Mouse (Mus musculus) adrenal gland, postnatal 25 days (tissue): ENCODE measurements around the gene Ankrd28. TPM values are rescaled to one million over a fixed set of nuclear protein-coding genes. Genes with fewer than 3 reads are reported as not detected.
"Not testable (repeated sequence)": the region's sequence is repeated elsewhere in the genome, so short reads cannot be mapped to it uniquely, and the experiment has no call there.

Experiments
- DNase-seq: peaks from one replicate; pipeline ENCODE4 v3.0.0; 2021; ENCODE audit warnings: mixed read lengths
- long read RNA-seq: library from polyadenylated mRNA; stranded (forward); transcript quantifications from one replicate; pipeline ENCODE4 v2.0.0, GENCODE M21; 2021
- total RNA-seq: library from RNA; stranded (reverse); gene quantifications from 2 replicates; pipeline ENCODE4 v1.2.3, GENCODE M21; 2021

The Ankrd28 gene
- 20.6 and 25.6 TPM in 2 replicates for total RNA-seq
- long read RNA-seq, full-length matches to known transcripts = 2 of 10 reads
- long read RNA-seq, partial matches to known transcripts = 2 of 10 reads
- long read RNA-seq, other reads (novel, unspliced or antisense) = 6 of 10 reads

DNA sequence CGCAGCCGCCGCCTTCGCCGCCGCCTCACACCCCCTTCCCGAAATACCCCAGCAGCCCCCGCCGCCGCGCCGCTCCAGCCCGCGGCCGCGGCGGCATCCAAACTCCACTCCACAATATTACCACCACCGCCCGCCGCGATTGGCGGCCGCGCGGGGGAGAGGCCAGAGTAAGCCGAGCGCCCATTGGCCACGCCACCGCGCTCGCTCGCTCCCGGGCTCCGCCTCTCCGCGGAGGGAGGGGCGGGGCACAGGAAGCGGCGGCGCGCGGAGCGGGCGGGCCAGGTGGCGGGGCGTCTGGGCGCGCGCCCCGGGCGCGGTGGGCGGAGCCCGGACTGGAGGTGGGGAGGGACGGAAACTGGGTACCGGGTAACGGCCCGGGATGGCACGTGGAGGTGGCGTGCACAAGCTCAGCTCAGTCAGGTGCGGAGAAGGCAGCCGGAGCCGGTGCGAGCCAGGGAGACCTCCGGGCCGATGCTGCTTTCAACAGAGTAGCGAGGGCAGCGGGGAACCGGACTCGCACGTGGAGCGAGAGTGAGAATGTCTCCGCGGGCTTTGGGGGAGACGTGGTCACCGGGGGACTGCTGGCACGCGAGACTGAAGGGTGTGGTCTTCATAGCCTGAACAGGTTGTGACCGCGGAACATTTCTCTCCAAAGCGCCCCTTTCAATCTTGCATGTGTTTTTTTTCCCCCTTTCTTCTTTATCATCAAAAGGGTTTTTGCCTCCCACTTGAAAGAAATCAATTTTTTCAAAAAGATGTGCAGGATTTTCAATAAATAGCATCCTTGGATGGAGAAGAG lies at the start of gene Ankrd28:
Gene Ankrd28, minus strand, starts transcription at position 81 of the 799 bp plus-strand sequence.
- peak; percentile 97 for DNase-seq

DNA sequence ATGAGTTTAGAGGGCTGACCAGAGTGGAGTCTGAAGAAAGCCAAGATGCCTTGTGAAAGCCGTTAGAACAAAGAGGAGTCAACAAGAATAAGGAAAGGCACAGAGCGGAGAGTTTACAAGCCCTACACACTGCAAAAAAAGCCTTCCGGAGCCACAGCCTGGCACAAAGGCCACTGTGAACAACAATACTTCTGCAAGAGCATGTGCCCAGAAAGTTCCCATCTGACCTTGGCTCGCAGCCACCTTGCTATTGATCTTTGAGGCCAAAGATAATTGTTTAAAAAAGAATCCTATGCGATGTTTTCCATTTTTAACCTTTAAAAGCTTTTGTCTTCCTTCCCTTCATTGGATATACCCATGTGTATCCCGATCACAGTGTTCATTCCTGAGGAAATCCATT lies 49.0 kb upstream of the Ankrd28 start:
- peak; percentile 29 for DNase-seq

DNA sequence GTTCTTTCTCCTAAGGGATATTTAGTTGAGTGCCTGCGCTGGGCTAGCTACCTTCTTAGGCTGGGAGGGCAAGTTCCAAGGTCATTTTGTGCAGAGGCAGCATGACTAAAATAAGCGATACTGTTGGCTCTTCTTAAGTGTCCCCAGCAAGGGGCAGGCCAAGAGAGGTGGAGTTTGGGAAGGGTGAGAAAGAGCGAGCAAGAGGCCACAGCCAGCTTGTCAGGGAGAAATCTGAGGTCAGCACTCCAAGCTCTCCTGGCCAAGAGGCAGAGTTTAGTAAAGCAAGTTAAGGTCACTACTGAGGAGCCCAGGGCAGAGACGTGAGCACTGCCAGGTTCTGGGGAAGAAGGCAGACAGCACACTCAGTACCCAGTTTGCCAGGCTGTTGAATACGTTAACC lies 41.7 kb upstream of the Ankrd28 start:
- peak; percentile 29 for DNase-seq

DNA sequence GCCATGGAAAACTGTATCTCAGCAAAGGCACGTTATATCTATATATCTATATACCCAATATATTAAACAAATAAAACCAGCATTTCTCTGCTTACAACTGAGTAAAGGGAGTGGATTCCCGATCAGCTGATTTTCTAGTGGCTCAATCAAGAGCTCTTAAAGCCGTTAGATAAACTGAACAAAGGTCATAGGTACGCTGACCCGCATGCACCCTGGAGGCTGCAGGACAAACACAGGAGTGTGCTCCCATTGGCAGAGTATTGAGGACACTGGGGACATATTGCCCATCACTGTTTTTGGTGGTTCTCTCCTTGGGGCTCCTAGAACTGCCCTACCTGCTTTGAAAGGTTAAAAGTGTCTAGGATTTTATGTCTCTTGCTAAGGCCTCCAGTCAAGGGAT lies 40.0 kb upstream of the Ankrd28 start:
- no peak for DNase-seq

DNA sequence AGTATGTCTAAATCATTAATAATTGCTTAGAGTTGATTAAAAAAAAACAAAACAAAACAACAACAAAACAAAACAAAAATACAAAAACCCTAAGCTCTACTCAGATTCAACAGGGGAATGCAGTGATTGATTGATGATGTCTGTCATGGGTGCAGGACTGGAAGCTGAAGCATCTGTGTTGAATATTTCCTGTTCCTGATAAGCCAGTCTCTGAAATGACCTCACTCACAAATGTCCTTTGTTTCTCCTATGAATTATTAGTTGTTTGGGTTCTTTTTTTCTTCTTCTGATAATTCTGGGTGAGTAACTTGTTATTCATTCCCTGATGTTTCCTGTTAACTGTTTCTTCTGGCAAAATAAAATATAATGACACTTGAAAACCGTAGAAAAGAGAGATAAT lies 38.1 kb upstream of the Ankrd28 start:
- no peak for DNase-seq

DNA sequence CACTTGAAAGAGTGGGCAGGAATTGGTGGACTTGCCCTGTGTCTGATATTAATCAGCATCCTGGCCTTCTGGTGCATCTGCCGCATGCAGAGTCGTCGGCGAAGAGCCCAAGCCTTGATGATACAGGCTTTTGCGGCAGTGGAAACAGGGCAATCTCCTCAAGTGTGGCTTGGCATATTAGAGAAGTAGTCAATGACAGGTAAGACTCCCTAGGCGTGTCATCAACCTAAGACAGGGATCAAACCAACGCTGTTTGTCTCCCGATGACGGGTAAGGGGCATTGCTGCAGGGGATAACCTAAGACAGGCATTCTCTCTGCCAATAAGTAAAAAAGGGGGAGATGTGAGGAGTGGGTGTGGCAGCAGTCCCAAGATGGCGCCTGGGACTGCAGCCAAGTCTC lies 35.9 kb upstream of the Ankrd28 start:
- not testable (repeated sequence) for DNase-seq

DNA sequence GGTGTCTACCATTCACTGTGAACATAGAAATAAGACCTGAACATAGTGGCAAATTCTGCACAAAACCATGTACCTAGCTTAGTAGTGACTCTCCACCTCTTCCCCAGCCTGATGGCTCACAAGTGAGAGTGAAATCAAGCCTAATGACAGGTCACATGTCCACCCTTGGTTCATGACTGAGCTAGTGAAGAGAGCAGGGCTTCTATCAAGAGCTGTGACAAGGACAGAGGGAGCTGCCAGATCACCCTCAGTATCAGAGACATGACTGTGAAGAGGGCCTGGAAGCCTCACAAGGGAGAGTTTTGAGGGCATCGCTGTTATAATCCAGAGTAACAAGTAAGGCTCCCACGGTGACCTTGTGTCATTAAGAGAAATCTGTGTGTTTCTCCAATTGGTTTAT lies 28.2 kb upstream of the Ankrd28 start:
- DNase-seq = no peak

DNA sequence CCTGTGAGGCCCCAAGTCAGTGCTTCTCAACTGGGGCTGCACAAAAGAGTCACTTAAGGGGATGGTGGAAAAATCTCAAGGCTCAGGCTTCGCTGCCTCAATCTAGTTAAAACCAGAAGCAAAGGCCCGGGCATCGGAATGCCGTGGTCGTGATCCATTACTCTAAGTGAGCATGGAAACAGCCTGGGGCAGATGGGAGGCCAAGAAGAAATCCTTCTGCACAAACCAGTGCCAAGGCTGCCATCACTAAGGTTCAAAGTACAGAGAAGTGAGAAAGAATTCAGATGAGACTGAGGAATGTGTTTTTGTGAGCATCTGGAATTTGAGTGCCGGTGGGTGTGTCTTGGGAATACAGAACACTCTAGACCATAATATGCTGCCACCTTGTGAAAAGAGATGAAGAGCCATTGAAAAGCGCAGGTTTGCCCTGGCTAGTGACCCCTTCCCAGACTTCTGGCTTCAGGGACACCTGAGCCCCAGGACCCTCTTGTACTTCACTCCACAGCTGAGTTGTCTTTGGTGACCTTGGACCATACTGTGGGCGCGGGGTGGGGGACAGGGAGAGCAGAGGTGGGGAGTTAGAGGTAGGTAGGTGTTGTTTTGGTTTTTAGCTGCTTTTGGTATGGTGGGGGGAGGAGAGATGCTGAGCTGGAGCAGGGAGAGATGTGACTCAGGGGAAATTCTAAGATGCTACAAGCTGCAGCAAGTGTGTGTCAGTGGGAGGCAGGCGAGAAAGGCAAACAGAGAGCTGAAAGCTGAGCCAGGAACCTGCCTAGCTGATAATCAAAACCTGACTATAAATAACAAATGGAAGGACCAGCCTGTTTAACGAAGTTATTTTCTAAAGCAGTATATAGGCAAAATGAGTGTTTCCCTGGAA lies 26.9 kb upstream of the Ankrd28 start:
- no peak for DNase-seq

DNA sequence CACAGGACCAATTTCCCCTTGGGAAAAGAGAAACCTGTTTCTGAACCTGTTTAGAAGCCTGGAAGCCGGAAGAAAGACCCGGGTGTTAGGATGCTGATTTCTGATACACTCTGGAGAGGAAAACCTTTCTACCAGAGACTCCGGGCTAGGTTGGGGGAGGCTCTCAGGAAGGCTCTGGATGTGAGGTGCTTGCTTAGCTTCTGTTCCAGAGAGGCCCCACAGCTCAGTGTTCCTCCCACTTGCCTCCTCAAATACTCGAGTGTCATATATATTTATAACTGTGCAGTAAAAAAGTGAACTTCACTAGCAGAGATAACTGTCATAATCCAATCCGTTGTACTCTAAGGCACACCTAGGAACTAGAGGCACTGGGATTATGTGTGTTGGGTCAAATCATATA lies 25.6 kb upstream of the Ankrd28 start:
- DNase-seq = no peak

DNA sequence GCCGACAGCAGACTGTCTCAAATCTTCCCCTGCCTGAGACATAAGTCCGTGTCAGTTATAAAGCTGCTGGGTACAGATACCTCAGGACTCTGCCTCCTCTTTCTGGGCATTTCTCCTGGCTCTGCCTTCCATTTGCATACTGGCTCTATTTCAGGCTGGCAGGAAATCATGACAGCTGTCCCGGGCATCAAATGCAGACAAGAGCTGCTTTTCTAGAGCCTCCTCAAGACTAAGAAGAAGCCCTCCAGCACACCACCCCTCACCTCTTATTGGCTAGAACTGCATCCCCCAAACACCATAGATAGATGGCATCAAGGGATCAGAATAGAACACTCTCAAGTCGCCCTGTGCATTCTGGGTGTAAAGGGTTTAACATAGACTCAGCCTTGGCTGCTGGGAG lies 24.2 kb upstream of the Ankrd28 start:
- no peak for DNase-seq

DNA sequence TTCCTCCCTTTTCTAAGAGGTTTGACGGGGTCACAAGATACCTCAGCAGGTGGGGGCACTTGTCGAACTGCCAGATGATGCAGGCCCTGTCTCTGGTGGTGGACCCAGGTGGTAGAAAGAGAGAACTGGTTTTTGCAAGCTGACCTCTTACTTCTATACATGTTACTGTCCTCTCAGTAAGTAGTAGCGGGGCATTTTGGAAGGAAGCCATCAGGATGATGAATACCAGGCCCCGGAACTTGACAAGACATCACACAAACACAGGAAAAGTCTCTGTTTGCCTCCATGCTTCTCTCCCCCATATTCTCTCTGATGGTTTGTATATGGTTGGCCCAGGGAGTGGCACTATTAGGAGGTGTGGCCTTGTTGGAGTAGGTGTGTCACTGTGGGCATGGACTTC lies 13.1 kb upstream of the Ankrd28 start:
- DNase-seq = no peak

DNA sequence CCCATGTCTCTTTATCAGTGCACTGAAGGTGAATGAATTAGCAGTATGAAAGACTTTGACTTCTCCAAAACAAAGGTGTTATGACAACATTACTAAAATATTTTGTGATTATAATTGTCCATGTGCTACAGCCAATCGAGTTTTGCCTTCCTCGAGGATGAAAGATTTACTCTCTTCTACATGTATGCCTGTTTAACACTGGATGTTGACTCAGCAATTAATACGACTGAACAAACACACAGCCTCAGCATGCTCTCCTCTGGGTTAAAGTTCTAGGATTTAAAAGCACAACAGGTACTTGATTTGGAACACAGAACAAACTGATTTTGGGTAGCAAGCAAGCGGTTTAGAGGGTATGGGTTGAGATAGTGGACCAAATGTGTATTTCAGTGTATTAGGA lies 1.6 kb upstream of the Ankrd28 start:
- DNase-seq = no peak

DNA sequence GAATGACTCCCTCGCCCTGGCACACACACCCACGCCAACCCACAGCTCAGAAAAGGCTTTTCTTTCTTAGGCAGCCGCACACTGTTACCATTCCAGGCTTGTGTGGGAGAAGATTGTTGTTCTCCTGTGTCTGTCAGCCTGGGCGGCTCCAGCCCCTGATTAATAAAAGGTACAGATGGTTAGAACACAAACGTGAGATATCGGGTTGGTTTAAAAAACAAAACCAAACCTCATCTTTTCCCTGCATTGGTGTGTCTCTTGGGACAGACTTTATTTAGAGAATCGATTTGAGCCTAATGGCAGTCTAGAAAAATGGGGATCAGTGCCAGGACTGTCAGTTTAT lies 890 bp upstream of the Ankrd28 start:
- DNase-seq = no peak

DNA sequence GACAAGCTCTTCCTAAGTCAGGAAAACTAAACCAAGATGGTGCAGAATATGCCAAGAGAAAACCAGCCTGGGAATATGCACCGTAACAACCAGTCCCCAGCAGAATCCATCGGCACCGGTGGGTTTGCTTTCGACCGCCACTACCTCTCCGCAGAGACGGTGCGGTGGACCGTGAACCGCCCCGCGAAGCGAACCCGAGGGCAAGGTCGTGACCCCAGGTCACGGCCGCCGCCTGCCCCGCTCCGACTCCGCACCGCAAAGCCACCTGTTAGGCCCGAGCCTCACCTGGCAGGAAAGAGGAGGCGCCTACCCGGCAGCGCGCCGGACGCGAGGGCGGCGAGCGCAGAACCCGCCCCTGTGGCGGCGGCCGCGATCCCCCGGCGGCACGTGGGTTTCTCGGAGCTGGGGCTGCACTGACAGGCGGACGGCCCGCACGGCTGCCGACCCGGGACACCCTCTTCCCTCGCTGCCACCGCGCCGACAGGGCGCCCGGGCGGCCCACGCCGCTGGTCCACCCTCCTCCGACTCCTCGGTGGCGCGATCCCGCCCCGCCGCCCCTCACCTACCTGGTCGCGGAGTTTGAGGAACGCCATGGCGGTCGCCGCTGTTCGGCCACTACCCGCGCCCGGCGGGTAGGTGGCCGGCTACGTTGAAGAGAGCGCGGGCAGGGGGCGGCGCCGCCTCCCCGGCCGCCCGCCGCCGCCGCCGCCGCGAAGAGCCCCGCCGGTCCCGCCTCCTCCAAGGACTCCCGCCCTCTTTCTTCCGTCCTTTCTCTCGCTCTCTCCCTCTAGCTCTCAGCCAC lies 489 bp downstream of the Ankrd28 start:
- peak; percentile 63 for DNase-seq

DNA sequence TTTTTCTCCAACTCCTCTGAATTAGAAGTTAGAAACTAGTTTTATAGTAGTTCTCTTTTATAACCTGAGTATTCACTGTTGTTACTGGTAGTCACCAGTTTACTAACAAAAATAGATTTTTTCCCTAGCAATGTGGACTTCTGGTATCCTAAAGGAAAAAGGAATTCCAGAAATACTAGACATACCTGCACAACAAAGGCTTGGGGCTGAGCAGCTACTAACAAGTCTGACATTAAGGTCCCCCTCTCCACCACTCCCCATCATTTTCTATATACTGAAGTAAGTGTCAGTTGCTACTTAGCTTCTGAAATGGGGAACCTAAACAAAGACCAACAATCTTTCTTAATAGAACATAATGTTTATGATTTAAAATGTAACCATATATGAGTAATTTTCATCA lies 3.2 kb downstream of the Ankrd28 start:
- DNase-seq = no peak

DNA sequence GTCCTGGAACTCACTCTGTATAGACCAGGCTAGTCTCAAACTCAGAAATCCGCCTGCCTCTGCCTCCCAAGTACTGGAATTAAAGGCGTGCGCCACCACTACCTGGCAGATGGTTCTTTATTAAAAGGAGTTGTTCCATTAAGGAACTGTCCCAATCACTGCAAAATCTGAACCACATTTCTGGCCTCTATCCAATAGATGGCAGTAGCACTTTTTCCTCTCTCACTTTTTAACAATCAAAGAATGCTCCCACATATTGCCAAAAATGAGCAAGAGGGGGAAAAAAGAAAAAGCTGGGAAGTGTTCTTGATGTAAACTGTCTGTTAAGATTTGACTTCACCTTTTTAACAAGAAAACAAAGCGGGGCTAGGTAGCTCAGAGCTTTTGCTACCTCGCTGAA lies 20.5 kb downstream of the Ankrd28 start:
- DNase-seq = no peak

DNA sequence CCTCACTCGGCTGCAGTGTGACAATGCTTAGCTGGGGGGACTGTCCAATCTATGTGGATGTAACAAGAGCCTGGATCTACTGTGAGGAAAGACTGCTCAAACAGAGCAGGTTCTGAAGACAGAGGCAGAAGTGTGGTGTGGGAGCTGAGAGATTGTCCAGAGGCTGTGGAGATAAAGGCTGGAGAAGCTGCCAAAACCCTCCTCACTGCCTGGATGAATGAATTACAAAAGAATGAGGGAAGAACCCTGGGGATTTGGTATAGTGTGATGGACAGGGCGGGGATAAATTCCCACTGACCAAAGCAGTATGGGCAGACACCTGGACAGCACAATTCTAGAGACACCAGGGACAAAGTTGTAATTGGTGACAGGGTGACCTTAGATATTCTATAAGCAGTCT lies 26.7 kb downstream of the Ankrd28 start:
- no peak for DNase-seq

DNA sequence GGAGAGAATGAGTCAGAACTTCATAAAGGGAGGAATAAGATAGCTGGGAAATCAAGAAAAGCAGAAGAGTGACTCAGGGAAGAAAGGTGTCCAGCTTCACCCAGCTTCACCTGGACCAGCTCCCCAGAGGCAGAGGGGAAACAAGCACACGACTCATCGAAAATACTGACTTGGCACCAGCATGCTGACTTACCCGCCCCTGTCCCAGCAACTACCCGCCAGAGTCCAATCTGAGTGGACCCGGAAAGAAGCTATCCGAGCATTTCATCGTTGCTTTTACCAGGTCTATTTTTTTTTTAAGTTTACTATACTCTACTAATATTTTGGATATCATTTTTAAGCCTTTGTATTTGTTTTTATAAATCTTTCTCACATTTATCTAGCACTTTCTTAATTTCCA lies 29.5 kb downstream of the Ankrd28 start:
- no peak for DNase-seq

DNA sequence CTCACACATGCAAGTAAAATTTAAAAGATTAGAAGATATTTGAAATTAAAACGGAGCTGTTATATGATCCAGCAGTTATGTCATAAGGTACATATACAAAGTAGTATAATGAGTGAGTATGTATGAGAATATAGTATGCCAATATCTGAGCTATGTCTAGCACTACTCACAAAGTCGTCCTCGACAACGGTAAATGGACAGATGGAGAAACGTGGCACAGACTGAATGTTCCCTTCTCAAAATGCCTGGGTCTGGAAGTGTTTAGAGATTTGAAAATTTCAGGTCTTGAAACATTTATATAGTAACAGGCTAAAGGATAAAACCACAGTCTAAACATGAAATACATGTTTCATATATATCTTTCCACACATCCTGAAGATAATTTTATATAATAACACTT lies 30.0 kb downstream of the Ankrd28 start:
- DNase-seq = no peak

DNA sequence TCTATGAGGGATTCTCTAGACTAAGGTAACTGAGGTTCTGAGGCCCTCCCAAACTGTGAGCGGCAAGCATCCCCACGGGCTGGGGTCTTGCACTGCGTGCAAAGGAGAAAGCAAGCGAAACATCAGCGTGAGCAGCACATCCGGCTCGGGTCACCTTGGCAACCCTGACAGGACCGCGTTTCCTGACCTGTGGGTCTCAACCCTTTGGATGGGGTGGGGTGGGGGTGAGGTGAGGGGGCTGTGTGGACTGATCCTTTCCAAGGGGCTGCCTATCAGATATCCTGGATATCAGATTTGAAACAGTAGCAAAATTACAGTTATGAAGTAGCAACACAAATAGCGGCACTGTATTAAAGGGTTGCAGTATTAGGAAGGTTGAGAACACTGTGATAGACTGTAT lies 31.5 kb downstream of the Ankrd28 start:
- DNase-seq = no peak

DNA sequence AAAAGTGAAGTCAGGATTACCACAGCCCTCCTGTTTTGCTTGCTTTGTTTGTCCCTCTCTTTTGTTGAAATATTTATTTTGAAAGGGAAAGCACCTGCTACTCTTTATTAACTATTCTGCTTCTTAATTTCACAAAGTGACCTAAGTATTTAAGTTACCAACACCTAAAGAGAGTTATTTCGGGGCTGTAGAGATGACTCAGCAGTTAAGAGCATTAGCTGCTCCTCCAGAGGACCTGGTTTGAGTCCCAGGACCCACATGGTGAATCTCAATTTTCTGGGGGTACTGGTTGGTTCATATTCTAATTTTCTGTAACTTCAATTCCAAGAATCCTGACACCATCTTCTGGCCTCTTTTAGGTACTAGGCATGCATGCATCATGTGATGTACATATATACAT lies 34.9 kb downstream of the Ankrd28 start:
- no peak for DNase-seq

DNA sequence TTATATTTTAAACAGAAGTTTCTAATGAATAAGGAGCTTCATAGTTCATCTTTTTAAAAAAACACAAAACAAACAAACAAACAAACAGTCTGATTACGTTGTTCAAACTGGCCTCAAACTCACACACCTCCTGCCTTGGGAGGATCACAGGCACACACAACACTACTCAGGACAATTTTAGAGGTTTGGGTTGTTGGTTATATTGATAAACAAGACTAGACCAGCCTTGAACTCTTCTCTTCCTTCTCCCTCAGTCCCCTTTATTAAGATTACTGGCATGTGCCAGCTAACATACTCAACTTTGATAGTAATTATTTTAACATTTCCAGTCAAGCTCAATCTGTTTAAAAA lies 35.7 kb downstream of the Ankrd28 start:
- no peak for DNase-seq
